Mouse (Mus musculus) gastrocnemius, adult 2 months (tissue): ENCODE data around the gene Gm37240. TPM values are rescaled to one million over a fixed set of nuclear protein-coding genes. Genes with fewer than 3 reads are reported as not detected.

Experiments used
- DNase-seq: peaks from one replicate; pipeline ENCODE4 v3.0.0; 2022
- H3K27ac ChIP-seq: fragments of 200-600 bp; 2 replicates; pipeline ENCODE4 v1.8.1; 2022; ENCODE audit warnings: mild to moderate bottlenecking
- H3K4me3 ChIP-seq: fragments of 200-600 bp; 2 replicates; pipeline ENCODE4 v1.8.1; 2022; ENCODE audit warnings: mild to moderate bottlenecking, moderate library complexity
- CTCF ChIP-seq: fragments of 200-600 bp; IDR thresholded peaks from 2 replicates; pipeline ENCODE4 v1.8.1; 2022; ENCODE audit warnings: antibody characterized with exemption, mild to moderate bottlenecking, moderate library complexity
- intact Hi-C: fragments of 180-260 bp; cut with DNase I; formaldehyde crosslinking; loops from one replicate; pipeline ENCODE4 v1.15.1; 2025
- total RNA-seq, 2 experiments: library from RNA; stranded (reverse); gene quantifications; 2 replicates each; pipeline ENCODE4 v1.2.3; 2021

Gm37240 gene
- total RNA-seq, 2 experiments from 2014 or later = 34.5 to 37.4 TPM

GRCm38 (mm10) chr3:85757944-85758343 lies 129.4 kb downstream of the Gm37240 start:
- no peak for TF ChIP-seq CTCF
- DNase-seq = no peak
- Histone ChIP-seq H3K27ac (no peak overlapping the region), H3K4me3 (no peak overlapping the region)
- intact Hi-C loops = no loop called here

- intact Hi-C loops = no loop called here
- DNase-seq = no peak
- no peak for TF ChIP-seq CTCF
Observed at GRCm38 (mm10) chr3:85757435-85757834, 129.9 kb downstream of the Gm37240 start.

GRCm38 (mm10) chr3:85749348-85749747 lies 138.0 kb downstream of the Gm37240 start:
- Histone ChIP-seq H3K27ac (no peak overlapping the region), H3K4me3 (no peak overlapping the region)
- intact Hi-C loops = no loop called here
- no peak for TF ChIP-seq CTCF
- DNase-seq = no peak

More at GRCm38 (mm10) chr3:85757435-85757834, 129.9 kb downstream of the Gm37240 start:
- Histone ChIP-seq H3K4me3 (no peak overlapping the region), H3K27ac (no peak overlapping the region)

GRCm38 (mm10) chr3:85748863-85749262 lies 138.5 kb downstream of the Gm37240 start:
- intact Hi-C loops = no loop called here
- no peak for TF ChIP-seq CTCF
- Histone ChIP-seq H3K27ac (no peak overlapping the region), H3K4me3 (no peak overlapping the region)
- no peak for DNase-seq

- H3K27ac ChIP-seq = no peak overlapping the region
- TF ChIP-seq CTCF = no peak
- no peak overlapping the region for H3K4me3 ChIP-seq
- DNase-seq = no peak
- intact Hi-C loops = no loop called here
Observed at GRCm38 (mm10) chr3:85746116-85746515, 141.2 kb downstream of the Gm37240 start.

DNA sequence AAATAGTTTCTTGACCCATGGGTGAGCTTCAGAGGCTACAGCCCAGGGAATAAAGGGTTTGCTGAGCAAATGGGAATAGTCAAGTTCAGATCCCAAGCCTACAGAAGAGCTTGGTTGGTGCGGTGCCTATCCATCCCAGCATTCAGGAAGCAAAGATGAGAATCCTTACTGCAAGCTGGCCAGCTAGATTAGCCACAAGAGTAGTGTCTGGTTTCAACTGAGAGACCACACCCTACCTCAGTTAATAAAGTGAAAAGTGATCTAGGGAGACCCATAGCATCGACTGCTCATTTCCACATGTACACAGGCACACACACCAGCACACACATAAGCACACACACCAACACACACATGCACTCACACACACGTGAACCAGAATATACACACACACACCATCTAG lies 145.6 kb downstream of the Gm37240 start:
- Histone ChIP-seq H3K4me3 (no peak overlapping the region), H3K27ac (no peak overlapping the region)
- intact Hi-C loops = no loop called here
- DNase-seq = no peak
- TF ChIP-seq CTCF = no peak

GRCm38 (mm10) chr3:85738591-85738990 lies 148.7 kb downstream of the Gm37240 start:
- no peak for TF ChIP-seq CTCF
- Histone ChIP-seq H3K27ac (no peak overlapping the region), H3K4me3 (no peak overlapping the region)
- intact Hi-C loops = no loop called here
- DNase-seq = no peak

DNA sequence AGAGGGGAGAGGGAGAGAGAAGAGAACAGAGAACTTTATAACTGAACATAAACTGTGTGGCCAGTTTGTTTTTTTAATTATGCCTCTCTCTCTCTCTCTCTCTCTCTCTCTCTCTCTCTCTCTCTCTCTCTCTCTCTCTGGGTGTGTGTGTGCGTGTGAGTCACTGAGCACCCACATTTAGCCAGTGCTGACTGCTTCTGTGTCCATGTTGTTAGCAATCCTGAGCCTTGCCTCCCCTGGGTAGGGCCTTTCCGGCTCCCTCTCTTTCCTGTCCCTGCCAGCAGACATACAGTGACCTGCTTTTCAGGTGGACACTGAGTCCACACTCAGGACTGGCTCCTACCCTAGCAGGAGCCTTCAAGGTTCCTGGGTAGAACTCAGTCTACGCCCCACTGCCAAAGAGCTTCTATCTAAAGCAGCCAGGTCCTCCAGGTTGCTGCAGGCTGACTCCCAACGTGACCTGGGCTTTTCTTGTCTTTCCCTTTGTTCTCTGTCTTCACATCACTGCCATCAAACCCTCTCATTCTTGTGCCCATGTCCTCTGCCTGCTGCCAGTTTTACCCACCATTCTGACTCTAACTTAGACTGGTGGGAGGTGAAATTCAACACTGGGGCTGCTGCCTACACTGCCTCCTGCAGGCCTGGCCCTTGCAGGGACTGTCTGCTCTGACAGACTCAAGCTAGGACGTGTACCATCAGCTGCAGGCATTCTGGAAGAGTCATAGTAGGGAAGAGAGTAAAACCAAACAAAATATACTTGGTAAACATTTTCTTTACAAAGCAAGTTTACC lies 153.2 kb downstream of the Gm37240 start:
- intact Hi-C loops = no loop called here
- no peak for TF ChIP-seq CTCF
- no peak overlapping the region; the same call in 1 of the 2 replicates for H3K27ac ChIP-seq
- DNase-seq = no peak
- no peak overlapping the region for H3K4me3 ChIP-seq

GRCm38 (mm10) chr3:85727171-85727570 lies 160.1 kb downstream of the Gm37240 start:
- Histone ChIP-seq H3K4me3 (no peak overlapping the region), H3K27ac (no peak overlapping the region)
- intact Hi-C loops = no loop called here
- DNase-seq = no peak
- TF ChIP-seq CTCF = no peak

DNA sequence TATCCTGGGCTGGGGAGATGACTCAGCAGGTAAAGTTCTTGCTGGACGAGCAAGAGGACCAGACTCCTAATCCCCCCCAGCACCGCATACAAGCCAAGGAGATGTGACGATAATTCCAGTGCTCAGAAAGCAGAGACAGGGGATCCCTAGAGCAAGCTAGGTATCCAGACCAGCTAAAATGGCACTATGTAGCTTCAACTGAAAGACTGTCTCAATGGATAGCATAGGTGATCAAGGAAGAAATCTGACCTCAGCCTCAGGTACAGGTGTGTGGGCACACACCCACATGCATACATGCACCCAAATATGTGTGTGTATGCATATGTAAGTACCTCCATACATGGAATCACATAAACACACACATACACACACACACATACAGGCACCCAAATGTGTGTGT lies 161.3 kb downstream of the Gm37240 start:
- DNase-seq = no peak
- Histone ChIP-seq H3K27ac (no peak overlapping the region), H3K4me3 (no peak overlapping the region)
- intact Hi-C loops = no loop called here
- TF ChIP-seq CTCF = no peak

DNA sequence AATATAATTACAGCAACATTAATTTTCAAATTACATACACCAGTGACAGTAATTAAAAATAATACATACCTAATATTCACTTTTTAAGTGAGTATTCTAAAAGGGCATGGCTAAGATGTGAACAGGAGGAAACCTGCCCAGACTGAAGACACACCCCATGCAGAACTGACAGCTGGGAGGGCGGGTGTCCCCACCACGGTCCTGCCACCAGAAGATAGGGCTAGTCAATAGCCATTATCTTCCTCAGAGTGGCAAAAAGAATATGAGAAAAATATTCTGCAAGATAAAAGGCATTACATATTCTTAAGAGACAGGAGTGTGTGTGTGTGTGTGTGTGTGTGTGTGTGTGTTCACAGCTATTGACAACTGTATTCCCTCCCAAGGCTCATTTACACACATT lies 162.2 kb downstream of the Gm37240 start:
- TF ChIP-seq CTCF = no peak
- intact Hi-C loops = no loop called here
- Histone ChIP-seq H3K4me3 (no peak overlapping the region), H3K27ac (no peak overlapping the region)
- DNase-seq = no peak

DNA sequence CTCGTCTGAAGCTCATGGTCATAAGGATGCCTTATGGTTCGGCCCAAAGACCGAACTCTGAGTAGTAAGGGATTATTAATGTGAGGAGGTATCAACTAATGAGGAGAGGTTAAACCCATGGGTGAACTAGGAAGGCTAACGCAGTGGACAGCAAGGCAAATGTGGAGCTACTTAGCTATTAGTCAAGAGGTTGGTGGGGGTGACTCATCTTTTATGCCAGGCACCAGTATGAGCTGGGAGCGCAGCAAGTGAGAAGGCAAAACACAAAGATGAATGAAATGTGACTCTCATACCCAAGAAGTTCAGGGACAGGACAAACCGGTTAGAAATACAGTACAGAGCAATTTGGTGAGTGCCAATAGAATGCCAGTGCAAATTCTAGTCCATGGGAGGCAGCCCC lies 164.7 kb downstream of the Gm37240 start:
- intact Hi-C loops = no loop called here
- Histone ChIP-seq H3K27ac (no peak overlapping the region), H3K4me3 (no peak overlapping the region)
- no peak for TF ChIP-seq CTCF
- no peak for DNase-seq

- intact Hi-C loops = no loop called here
- H3K4me3 ChIP-seq = no peak overlapping the region
- TF ChIP-seq CTCF = no peak
- no peak for DNase-seq
- 0 out of 2 replicates have a peak overlapping the region, but pooled peaks have one; percentile 24 for H3K27ac ChIP-seq
Observed at GRCm38 (mm10) chr3:85715764-85716297, 171.5 kb downstream of the Gm37240 start.
